Mouse (Mus musculus): ENCODE data around the gene Rab3d.

Rab3d gene

GRCm38 (mm10) chr9:21938234-21938855, 20.4 kb upstream of the Rab3d start:
- in situ Hi-C loops (cut with MboI; ENCODE audit: unreplicated experiment in 2 of 2), result no loop called here

GRCm38 (mm10) chr9:21937711-21938175, 19.8 kb upstream of the Rab3d start:
- in situ Hi-C loops (cut with MboI; ENCODE audit: unreplicated experiment in 2 of 2), result no loop called here

- in situ Hi-C loops (cut with MboI; ENCODE audit: unreplicated experiment in 2 of 2), result no loop called here
Observed at GRCm38 (mm10) chr9:21936692-21937570, 18.9 kb upstream of the Rab3d start, which contains the start of gene Plppr2. TSS of gene Plppr2 (plus strand) at chr9:21937033.

- in situ Hi-C loops (cut with MboI; ENCODE audit: unreplicated experiment in 2 of 2), result no loop called here
Observed at GRCm38 (mm10) chr9:21935466-21936131, 17.6 kb upstream of the Rab3d start.

GRCm38 (mm10) chr9:21934021-21934420, 16.0 kb upstream of the Rab3d start:
- in situ Hi-C loops (cut with MboI; ENCODE audit: unreplicated experiment in 2 of 2), result no loop called here

- in situ Hi-C loops (cut with MboI; ENCODE audit: unreplicated experiment in 2 of 2), result no loop called here
Observed at GRCm38 (mm10) chr9:21932445-21933137, 14.6 kb upstream of the Rab3d start.

GRCm38 (mm10) chr9:21932006-21932405, 14.0 kb upstream of the Rab3d start:
- in situ Hi-C loops (cut with MboI; ENCODE audit: unreplicated experiment in 2 of 2), result no loop called here

- in situ Hi-C loops (cut with MboI; ENCODE audit: unreplicated experiment in 2 of 2), result no loop called here
Observed at GRCm38 (mm10) chr9:21929208-21929607, 11.2 kb upstream of the Rab3d start.

- in situ Hi-C loops (cut with MboI; ENCODE audit: unreplicated experiment in 2 of 2), result no loop called here
Observed at GRCm38 (mm10) chr9:21927208-21927753, 9.3 kb upstream of the Rab3d start, which contains the start of the genes Ccdc159 and Tmem205. TSS of gene Ccdc159 (plus strand) at chr9:21927471. TSS of gene Tmem205 (minus strand) at chr9:21927556.

GRCm38 (mm10) chr9:21926784-21927183, 8.8 kb upstream of the Rab3d start:
- in situ Hi-C loops (cut with MboI; ENCODE audit: unreplicated experiment in 2 of 2), result no loop called here

- in situ Hi-C loops (cut with MboI; ENCODE audit: unreplicated experiment in 2 of 2), result no loop called here
Observed at GRCm38 (mm10) chr9:21926155-21926554, 8.2 kb upstream of the Rab3d start.

- in situ Hi-C loops (cut with MboI; ENCODE audit: unreplicated experiment in 2 of 2), result no loop called here
Observed at GRCm38 (mm10) chr9:21925506-21925905, 7.5 kb upstream of the Rab3d start.

- in situ Hi-C loops (cut with MboI; ENCODE audit: unreplicated experiment in 2 of 2), result no loop called here
Observed at GRCm38 (mm10) chr9:21925034-21925433, 7.0 kb upstream of the Rab3d start.

- in situ Hi-C loops (cut with MboI; ENCODE audit: unreplicated experiment in 2 of 2), result no loop called here
Observed at GRCm38 (mm10) chr9:21924099-21924493, 6.1 kb upstream of the Rab3d start.

- in situ Hi-C loops (cut with MboI; ENCODE audit: unreplicated experiment in 2 of 2), result no loop called here
Observed at GRCm38 (mm10) chr9:21923490-21924098, 5.6 kb upstream of the Rab3d start.

GRCm38 (mm10) chr9:21923036-21923435, 5.0 kb upstream of the Rab3d start:
- in situ Hi-C loops (cut with MboI; ENCODE audit: unreplicated experiment in 2 of 2), result no loop called here

GRCm38 (mm10) chr9:21918692-21919384, 846 bp upstream of the Rab3d start:
- in situ Hi-C loops (cut with MboI; ENCODE audit: unreplicated experiment in 2 of 2), result no loop called here

GRCm38 (mm10) chr9:21917493-21918034, 428 bp downstream of the Rab3d start:
- in situ Hi-C loops (cut with MboI; ENCODE audit: unreplicated experiment in 2 of 2), result no loop called here
